Mouse (Mus musculus) thymus, postnatal 0 days (tissue): ENCODE results near the gene Ceacam12. TPM values are rescaled to one million over a fixed set of nuclear protein-coding genes. Genes with fewer than 3 reads are reported as not detected.
"Not testable (repeated sequence)": the region's sequence is repeated elsewhere in the genome, so short reads cannot be mapped to it uniquely, and the experiment has no call there.

Source experiments
- DNase-seq: peaks from one replicate; pipeline ENCODE4 v3.0.0-alpha.2; 2015; ENCODE audit warnings: low spot score
- microRNA-seq: library from miRNA; unstranded; fragments of <30 nt; microRNA quantifications from one replicate; pipeline ENCODE4, GENCODE M21; 2016; ENCODE audit warnings: borderline number of aligned reads
- polyA plus RNA-seq: library from polyadenylated mRNA; unstranded; fragments of >200 nt; fragmentation: Nextera tagmentation; extraction: Ambion mirVana; gene quantifications from 2 replicates; pipeline ENCODE4 v1.2.1, GENCODE M21; 2015

The Ceacam12 gene
- not detected in 2 replicates for polyA plus RNA-seq

GRCm38 (mm10) chr7:18065629-18066028 is at the start of gene Ceacam12:
Gene Ceacam12 (plus strand): TSS chr7:18065929.
- no peak for DNase-seq

DNA sequence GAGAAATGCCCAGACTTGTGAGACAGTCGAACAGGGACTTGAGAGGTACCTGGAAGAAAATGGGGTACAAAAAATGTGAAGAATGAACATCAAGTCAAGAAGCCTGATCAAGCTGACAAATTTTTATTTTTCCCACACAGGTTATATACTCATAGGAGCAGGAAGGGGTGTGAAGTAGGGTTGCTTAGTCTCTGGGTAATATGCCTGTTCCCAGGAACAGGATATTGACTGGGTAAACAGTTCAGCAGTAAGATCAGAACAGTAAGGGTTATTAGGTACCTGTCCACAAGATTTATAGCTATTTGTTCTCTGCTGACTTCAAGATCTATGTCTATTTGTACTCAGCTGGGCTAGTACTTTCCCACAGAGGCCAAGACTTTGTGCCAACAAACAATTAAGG is 8.1 kb downstream of the Ceacam12 start:
- not testable (repeated sequence) for DNase-seq

- DNase-seq: no peak
Measured at GRCm38 (mm10) chr7:18100785-18101184, 35.1 kb downstream of the Ceacam12 start.

Small RNA genes lying within 50 kb of the gene (microRNA-seq; reads per million reads assigned to microRNA genes)
- not detected for gene Gm22414

Other genes starting within 250 kb of the Ceacam12 start
- gene Gm5155, start 194.2 kb upstream of the Ceacam12 start, polyA plus RNA-seq: 0.04 TPM in 1 of 2 replicates, not detected in the other
- not detected in 2 replicates for gene Ceacam11, start 93.8 kb upstream of the Ceacam12 start, polyA plus RNA-seq
- not detected in 2 replicates for gene Ceacam13, start 56.0 kb upstream of the Ceacam12 start, polyA plus RNA-seq
- not detected in 2 replicates for gene Igfl3, start 110.6 kb downstream of the Ceacam12 start, polyA plus RNA-seq
- 0.27 and 0.32 TPM in 2 replicates for gene Mill1, start 179.4 kb downstream of the Ceacam12 start, polyA plus RNA-seq